Mouse (Mus musculus): ENCODE measurements around the gene Itpr3. TPM values are rescaled to one million over a fixed set of nuclear protein-coding genes. Genes with fewer than 3 reads are reported as not detected.

Itpr3 gene
- total RNA-seq, 1 experiment from 2014 or later: 13.2 TPM

DNA sequence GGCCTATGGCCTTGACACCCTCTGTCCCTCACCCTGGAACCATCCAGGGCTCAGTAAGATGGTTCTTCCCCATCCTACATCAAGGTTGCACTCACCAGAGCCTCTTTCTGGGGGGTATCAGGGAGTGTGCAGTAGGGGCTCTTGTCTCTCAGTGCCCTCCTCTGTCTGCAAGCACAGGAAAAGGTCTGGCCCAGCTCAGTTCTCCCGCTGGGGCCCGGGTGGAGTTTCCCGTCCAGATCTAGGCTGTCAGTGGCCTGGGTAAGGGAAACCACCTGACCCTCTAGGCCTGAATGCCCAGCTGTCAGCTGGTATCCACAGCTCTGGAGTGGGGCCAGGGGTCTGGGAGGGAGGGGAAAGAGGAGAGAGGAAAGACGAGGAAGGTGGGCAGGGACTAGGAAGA, 110.4 kb downstream of the Itpr3 start, which contains the start of gene Ip6k3:
TSS of gene Ip6k3 (minus strand) at position 251 of the 400 bp plus-strand sequence.
- no peak for ATAC-seq (replicated peaks; ENCODE audit: low read depth, poor library complexity, severe bottlenecking)

DNA sequence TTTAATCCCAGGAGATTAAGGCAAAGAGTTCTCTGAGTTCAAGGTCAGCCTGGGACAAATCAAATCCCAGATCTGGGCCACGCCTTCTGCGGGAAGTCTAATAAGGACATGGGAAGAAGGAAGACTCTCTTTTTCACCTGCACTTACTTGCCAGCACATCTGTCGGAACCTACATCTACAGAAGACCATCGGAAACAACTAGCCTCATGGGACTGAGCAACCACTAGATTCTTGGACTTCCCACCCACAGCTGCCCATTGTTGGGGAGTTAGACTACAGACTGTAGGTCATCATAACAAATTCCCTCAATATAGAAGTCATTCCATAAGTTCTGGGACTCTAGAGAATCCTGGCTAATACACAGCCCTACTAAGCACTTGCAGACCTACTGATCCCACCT, 111.5 kb downstream of the Itpr3 start:
- ATAC-seq (replicated peaks; ENCODE audit: low read depth, poor library complexity, severe bottlenecking): no peak

DNA sequence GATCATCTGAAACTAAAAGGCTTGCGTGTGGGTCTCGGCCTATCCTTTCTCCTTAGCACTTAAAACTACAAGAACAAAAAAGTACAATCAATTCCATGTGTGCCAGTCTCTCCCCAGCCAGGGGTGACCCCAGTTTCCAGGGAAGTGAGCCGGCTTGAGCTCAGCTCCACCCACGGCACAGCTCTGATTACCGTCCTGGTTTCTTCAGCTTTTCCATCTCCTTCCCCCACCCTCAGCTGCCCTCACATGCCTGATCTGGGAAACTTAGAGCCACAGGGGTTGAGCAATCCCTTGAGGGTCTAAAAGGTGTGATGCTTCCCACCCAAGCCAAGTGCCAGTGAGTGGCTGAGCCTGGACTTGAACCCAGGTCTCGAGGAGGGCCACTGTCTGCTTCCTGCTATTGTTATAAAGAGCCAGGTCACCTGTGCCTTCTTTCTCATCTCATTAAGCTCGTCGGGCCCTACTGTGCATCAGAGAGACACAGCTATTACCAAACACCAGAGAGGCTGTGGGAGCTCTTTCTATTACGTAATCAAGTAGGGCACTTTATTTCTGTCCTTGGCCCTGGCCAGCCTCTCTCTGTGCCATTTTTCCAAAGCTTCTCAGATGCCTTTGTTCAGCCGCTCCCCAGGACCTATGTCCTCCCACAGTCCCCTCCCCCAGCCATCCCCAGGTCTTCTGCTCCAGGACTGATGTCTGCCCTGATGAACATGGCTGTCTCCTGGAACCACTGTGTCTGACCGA, 113.0 kb downstream of the Itpr3 start:
- ATAC-seq (replicated peaks; ENCODE audit: low read depth, poor library complexity, severe bottlenecking): no peak

DNA sequence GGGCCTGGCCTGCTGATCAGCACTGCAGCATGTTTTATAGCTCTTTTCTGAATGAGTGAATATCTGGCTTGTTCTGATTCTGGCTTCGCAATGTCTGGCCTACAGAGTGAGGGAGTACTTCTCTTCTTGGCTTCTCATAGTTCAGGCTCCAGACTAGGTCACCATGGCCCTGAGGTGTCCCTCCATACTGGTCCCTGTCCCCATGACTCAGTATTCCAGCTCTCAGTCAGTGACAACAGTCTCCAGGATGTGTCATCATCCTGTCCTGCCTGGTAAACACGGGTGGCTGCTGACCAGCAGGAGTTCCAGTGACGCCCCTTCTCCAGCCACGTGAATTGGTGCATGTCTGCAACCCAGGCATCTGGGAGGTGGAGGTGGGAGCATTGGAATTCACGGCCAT, 114.0 kb downstream of the Itpr3 start:
- ATAC-seq (replicated peaks; ENCODE audit: low read depth, poor library complexity, severe bottlenecking): no peak

Other genes with a start within 250 kb of the Itpr3 start
- gene Nkx2-5, start 212.3 kb upstream of the Itpr3 start, total RNA-seq (2017): not detected in 2 replicates
- gene Kifc5b, start 140.2 kb upstream of the Itpr3 start, total RNA-seq (2017): 11.9 and 16.7 TPM in 2 replicates
- gene Phf1, start 124.3 kb upstream of the Itpr3 start, total RNA-seq (2017): 3.2 and 3.3 TPM in 2 replicates
- gene Cuta, start 117.7 kb upstream of the Itpr3 start, total RNA-seq (2017): 58.4 and 70.4 TPM in 2 replicates
- 9.1 and 14.7 TPM in 2 replicates for gene Syngap1, start 116.1 kb upstream of the Itpr3 start, total RNA-seq (2017)
- 25.1 and 27.9 TPM in 2 replicates for gene Zbtb9, start 84.1 kb upstream of the Itpr3 start, total RNA-seq (2017)
- 43.9 and 53.3 TPM in 2 replicates for gene Bak1, start 28.3 kb upstream of the Itpr3 start, total RNA-seq (2017)
- 74.7 and 143 TPM in 2 replicates for gene Uqcc2, start 76.6 kb downstream of the Itpr3 start, total RNA-seq (2017)
- not detected in 2 replicates for gene Ip6k3, start 110.5 kb downstream of the Itpr3 start, total RNA-seq (2017)
- gene Lemd2, start 147.2 kb downstream of the Itpr3 start, total RNA-seq (2017): 20.2 and 44.6 TPM in 2 replicates